Mouse (Mus musculus): ENCODE measurements at regions not wholly inside any gene's neighbourhood (a gene's known extent, or its start where the extent isn't known, plus 50 kb on each side); places are given as distances from the start of the nearest gene placed in this dataset.

DNA sequence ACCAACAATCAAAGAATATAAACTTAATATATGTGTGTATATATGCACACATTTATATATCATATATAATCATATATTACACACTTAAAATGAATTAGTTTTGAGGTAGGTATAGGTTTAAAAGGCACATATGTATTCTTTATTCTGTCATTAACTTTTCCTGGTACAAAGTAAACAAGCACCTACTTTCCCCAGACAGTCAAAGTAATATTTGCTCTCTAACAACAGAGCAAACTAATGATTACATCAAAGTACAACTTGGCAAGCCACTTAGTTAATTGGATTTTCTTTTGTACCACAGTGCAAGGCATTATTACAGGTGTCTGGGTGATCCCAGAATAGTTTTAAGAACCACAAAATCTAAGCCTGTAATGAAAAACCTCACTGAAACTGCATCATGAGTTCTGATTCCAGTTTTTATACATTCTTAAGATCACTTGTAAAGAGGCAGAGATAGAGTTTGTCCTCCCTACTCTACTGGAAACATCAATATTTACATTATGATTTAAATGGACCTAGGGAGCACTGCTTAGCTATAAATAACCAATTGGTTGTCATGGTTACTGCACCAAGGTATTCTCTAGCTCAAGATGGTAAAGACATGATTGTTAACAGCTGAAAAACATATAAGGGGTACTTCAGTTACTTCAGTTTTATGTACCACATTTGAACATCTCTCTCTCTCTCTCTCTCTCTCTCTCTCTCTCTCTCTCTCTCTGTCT is 988.5 kb upstream of the 1700009N14Rik start:
- TF ChIP-seq EP300 (IDR thresholded peaks at IDR 0.05; ENCODE audit: insufficient read depth, low read depth, low read length) = no peak
- DNase-seq = no peak
- intact Hi-C loops (cut with DNase I) = no loop called here
- Histone ChIP-seq H3K9ac (ENCODE audit: low read depth, low read length) (no peak overlapping the region), H3K4me3 (no peak overlapping the region), H3K4me1 (ENCODE audit: control insufficient read depth, insufficient read depth, low read length) (no peaks in the 10 kb centered on the region), H3K27ac (no peak overlapping the region), H3K27me3 (ENCODE audit: control insufficient read depth, insufficient read depth, low read length) (no peaks in the 10 kb centered on the region), H3K36me3 (ENCODE audit: control insufficient read depth, insufficient read depth, low read length) (no peaks in the 10 kb centered on the region), H3K79me2 (replicated peaks; ENCODE audit: control insufficient read depth, insufficient read depth, low read length) (no peaks in the 10 kb centered on the region)

DNA sequence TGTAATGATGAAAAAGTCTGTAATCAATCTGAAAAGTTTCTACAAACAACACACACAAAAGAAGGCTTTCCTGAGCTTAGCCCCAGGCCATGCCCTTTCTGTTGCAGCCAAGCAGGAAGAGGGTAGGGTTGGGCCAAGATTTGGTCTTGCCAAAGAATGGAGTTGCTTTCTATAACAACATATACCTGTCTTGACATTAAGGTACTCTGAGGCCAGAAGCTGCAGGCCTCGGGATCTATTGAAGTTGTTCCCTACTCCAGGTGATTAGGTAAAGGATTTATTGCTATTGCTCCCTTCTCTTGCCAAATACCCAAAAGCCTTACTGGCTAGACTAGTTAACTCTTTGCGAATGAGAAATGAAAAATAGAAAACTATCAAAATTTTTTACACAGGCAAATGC is 951.8 kb upstream of the 1700009N14Rik start:
- Histone ChIP-seq H3K9ac (ENCODE audit: low read depth, low read length) (no peak overlapping the region), H3K79me2 (replicated peaks; ENCODE audit: control insufficient read depth, insufficient read depth, low read length) (no peaks in the 10 kb centered on the region), H3K27me3 (ENCODE audit: control insufficient read depth, insufficient read depth, low read length) (no peaks in the 10 kb centered on the region), H3K4me1 (ENCODE audit: control insufficient read depth, insufficient read depth, low read length) (no peaks in the 10 kb centered on the region), H3K27ac (no peak overlapping the region), H3K36me3 (ENCODE audit: control insufficient read depth, insufficient read depth, low read length) (no peaks in the 10 kb centered on the region), H3K4me3 (no peak overlapping the region)
- no peak for DNase-seq
- 73% methylated on average over 2 of the region's 2 CpGs for WGBS
- TF ChIP-seq EP300 (IDR thresholded peaks at IDR 0.05; ENCODE audit: insufficient read depth, low read depth, low read length) (no peak), CTCF (IDR thresholded peaks at IDR 0.05) (no peak), POLR2A (IDR thresholded peaks at IDR 0.05; ENCODE audit: insufficient read depth, low read depth, low read length) (no peak)
- intact Hi-C loops (cut with DNase I) = no loop called here

- WGBS = 84% methylated on average over 1 of the region's 1 CpGs
- intact Hi-C loops (cut with DNase I) = no loop called here
- no peak for TF ChIP-seq EP300 (IDR thresholded peaks at IDR 0.05; ENCODE audit: insufficient read depth, low read depth, low read length)
- no peak for TF ChIP-seq CTCF (IDR thresholded peaks at IDR 0.05)
- no peak for TF ChIP-seq POLR2A (IDR thresholded peaks at IDR 0.05; ENCODE audit: insufficient read depth, low read depth, low read length)
- Histone ChIP-seq H3K9ac (ENCODE audit: low read depth, low read length) (no peak overlapping the region), H3K4me1 (ENCODE audit: control insufficient read depth, insufficient read depth, low read length) (no peaks in the 10 kb centered on the region), H3K27ac (no peak overlapping the region), H3K79me2 (replicated peaks; ENCODE audit: control insufficient read depth, insufficient read depth, low read length) (no peaks in the 10 kb centered on the region), H3K36me3 (ENCODE audit: control insufficient read depth, insufficient read depth, low read length) (no peaks in the 10 kb centered on the region), H3K4me3 (no peak overlapping the region), H3K27me3 (ENCODE audit: control insufficient read depth, insufficient read depth, low read length) (no peaks in the 10 kb centered on the region)
- DNase-seq = no peak
Measured at GRCm38 (mm10) chr4:38505875-38506274, 944.2 kb upstream of the 1700009N14Rik start.

- Histone ChIP-seq H3K27ac (no peak overlapping the region), H3K27me3 (ENCODE audit: control insufficient read depth, insufficient read depth, low read length) (no peaks in the 10 kb centered on the region), H3K9ac (ENCODE audit: low read depth, low read length) (no peak overlapping the region), H3K4me3 (no peak overlapping the region), H3K36me3 (ENCODE audit: control insufficient read depth, insufficient read depth, low read length) (no peaks in the 10 kb centered on the region), H3K79me2 (replicated peaks; ENCODE audit: control insufficient read depth, insufficient read depth, low read length) (no peaks in the 10 kb centered on the region), H3K4me1 (ENCODE audit: control insufficient read depth, insufficient read depth, low read length) (no peaks in the 10 kb centered on the region)
- TF ChIP-seq POLR2A (IDR thresholded peaks at IDR 0.05; ENCODE audit: insufficient read depth, low read depth, low read length) (no peak), CTCF (IDR thresholded peaks at IDR 0.05) (no peak), EP300 (IDR thresholded peaks at IDR 0.05; ENCODE audit: insufficient read depth, low read depth, low read length) (no peak)
- no peak for DNase-seq
- WGBS = 74% methylated on average over 3 of the region's 3 CpGs
- intact Hi-C loops (cut with DNase I) = no loop called here
Measured at GRCm38 (mm10) chr4:38507202-38507601, 942.9 kb upstream of the 1700009N14Rik start.

- WGBS = 65% methylated on average over 3 of the region's 3 CpGs
- Histone ChIP-seq H3K27ac (no peak overlapping the region), H3K4me3 (no peak overlapping the region), H3K4me1 (ENCODE audit: control insufficient read depth, insufficient read depth, low read length) (no peaks in the 10 kb centered on the region), H3K79me2 (replicated peaks; ENCODE audit: control insufficient read depth, insufficient read depth, low read length) (no peaks in the 10 kb centered on the region), H3K36me3 (ENCODE audit: control insufficient read depth, insufficient read depth, low read length) (no peaks in the 10 kb centered on the region), H3K9ac (ENCODE audit: low read depth, low read length) (no peak overlapping the region), H3K27me3 (ENCODE audit: control insufficient read depth, insufficient read depth, low read length) (no peaks in the 10 kb centered on the region)
- no peak for DNase-seq
- no peak for TF ChIP-seq POLR2A (IDR thresholded peaks at IDR 0.05; ENCODE audit: insufficient read depth, low read depth, low read length)
- intact Hi-C loops (cut with DNase I) = no loop called here
Measured at GRCm38 (mm10) chr4:38519108-38519507, 931.0 kb upstream of the 1700009N14Rik start.

Measured in heart, adult 2 months (tissue).